Mouse (Mus musculus): ENCODE measurements around the gene Kcnn1.

DNA sequence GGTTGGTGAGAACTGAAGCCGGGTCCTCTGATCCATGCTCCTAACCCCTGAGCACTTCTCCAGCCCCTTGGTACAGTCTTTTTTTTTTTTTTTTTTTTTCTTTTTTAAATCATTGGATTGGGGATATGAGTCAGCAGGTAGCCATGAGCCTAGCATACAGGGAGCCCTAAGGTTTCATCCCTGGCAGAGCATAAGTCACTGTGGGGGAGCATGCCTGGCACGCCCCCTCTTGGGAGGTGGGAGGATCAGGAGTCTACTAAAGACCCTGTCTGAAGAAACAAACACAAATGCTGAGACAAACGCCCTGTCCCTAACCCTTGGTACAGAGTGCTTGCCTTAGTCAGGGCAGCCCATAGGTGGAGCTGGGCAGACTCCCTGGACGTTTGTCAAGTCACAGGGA lies 51.0 kb downstream of the Kcnn1 start:
- TF ChIP-seq POLR2A (IDR thresholded peaks at IDR 0.05; ENCODE audit: borderline replicate concordance, low read depth, low read length) = no peak
- no peak for TF ChIP-seq CTCF (IDR thresholded peaks at IDR 0.05; ENCODE audit: low read depth, low read length)
